Mouse (Mus musculus) lung, adult 2 months (tissue): Measurements from ENCODE around the gene Coq4.

Experiments used
- CTCF ChIP-seq: fragments of 200-500 bp; IDR thresholded peaks from 2 replicates; pipeline ENCODE4 v1.5.1; 2011; ENCODE audit warnings: mild to moderate bottlenecking, low read length, control low read depth; ENCODE audit not compliant: insufficient read depth
- POLR2A ChIP-seq: fragments of 200-500 bp; IDR thresholded peaks from 2 replicates; pipeline ENCODE4 v1.6.1; 2011; ENCODE audit warnings: low read depth, mild to moderate bottlenecking, control low read depth, low read length, borderline replicate concordance; ENCODE audit errors: extremely low read depth

DNA sequence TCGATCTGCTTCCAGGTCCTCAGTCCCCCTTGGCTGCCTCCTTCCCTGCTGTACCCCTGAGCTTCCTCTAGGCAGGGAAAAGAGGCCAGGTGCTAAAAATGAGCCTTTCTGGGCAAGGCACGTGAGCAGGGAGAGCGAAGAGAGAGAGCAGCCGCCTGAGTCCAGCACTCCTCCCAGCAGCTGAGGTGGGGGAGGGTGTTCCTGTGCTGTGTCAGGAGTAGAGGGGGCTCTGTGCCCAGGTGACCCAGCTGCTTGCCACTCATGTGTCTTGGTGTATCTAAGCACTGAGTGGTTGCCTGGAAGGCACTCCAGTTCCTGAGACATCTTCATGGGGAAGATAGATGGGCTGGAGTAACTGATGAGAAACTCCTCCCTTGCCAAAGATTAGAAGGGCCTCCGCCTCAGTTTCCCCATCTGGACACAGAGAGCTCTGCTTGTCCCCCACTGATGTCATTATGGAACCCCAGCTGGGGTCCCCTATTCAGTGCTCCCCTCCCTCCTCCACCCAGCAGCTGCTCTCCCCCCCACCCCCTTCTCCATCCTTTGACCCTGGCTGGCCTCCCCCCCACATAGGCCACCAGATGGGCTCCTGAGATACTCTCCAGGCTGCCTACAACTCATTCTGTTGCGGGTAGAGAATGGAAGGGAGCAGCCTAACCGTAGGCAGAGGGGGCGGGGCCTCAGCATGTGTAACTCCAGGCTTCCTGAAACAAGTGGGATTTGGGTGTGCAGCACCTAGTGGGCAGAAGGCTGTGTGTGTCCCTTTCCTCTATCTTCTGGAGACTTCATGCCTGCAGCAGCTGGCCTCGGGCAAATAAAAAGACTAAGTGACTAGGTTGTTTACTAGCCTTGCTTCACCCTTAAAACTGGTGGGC, 56.2 kb downstream of the Coq4 start:
- TF ChIP-seq CTCF (no peak), POLR2A (no peak)
